Mouse (Mus musculus): ENCODE data around the gene Sdhaf2. TPM values are rescaled to one million over a fixed set of nuclear protein-coding genes. Genes with fewer than 3 reads are reported as not detected.

Sdhaf2 gene
- total RNA-seq (2014; rRNA removed) (23.3 and 29.6 TPM in 2 replicates), polyA plus RNA-seq (2012; rRNA removed) (14.2 and 15.7 TPM in 2 replicates)

GRCm38 (mm10) chr19:10525910-10526309 lies at the start of gene Sdhaf2:
Gene Sdhaf2 (minus strand): TSS chr19:10526142.
- Histone ChIP-seq H3K4me1 (ENCODE audit: control insufficient read depth, insufficient read depth, low read length) (peaks cover 6% of the 10 kb centered on the region; the same call in 1 of the 2 replicates), H3K9ac (ENCODE audit: low read depth, low read length) (peak within 1 kb of the TSS; percentile 99), H3K79me2 (ENCODE audit: control insufficient read depth, insufficient read depth, low read length) (peaks cover 20% of the 10 kb centered on the region), H3K4me3 (ENCODE audit: insufficient read depth, low read depth, low read length) (peak within 1 kb of the TSS; percentile 81), H3K27me3 (ENCODE audit: control insufficient read depth, insufficient read depth, low read length) (no peaks in the 10 kb centered on the region), H3K27ac (replicated peaks; ENCODE audit: insufficient read depth, low read depth, low read length) (peak within 1 kb of the TSS; percentile 99), H3K36me3 (ENCODE audit: control insufficient read depth, insufficient read depth, low read length) (peaks cover 20% of the 10 kb centered on the region)
- under 1% methylated on average over 11 of the region's 11 CpGs for WGBS
- TF ChIP-seq CTCF (IDR thresholded peaks at IDR 0.05; ENCODE audit: low read depth, low read length) = no peak
- no peak for TF ChIP-seq POLR2A (IDR thresholded peaks at IDR 0.05; ENCODE audit: extremely low read depth, insufficient read depth, low read length)
- DNase-seq (ENCODE audit: extremely low read depth, low read depth, low spot score) = peak; percentile 18

DNA sequence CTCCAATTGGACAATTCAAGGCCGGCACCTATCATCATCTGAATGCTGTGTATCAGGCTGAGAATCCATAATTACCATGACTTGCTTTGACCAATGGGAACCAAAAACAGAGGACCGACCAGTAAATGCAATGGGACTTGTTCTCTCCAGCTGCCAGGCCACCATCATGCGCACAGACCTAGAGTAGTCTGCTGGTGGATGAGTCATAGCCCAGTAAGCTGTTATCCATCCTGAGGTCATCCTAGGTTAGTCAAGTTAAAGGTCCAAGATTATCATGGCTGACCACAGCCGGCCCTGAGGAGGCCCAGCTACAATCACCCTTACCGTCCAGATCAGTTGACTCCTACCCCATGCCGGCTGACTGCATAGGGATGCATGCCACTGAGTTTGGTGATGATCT lies 43.7 kb upstream of the Sdhaf2 start:
- H3K9ac ChIP-seq (ENCODE audit: low read depth, low read length) = no peak overlapping the region
- H3K27ac ChIP-seq (replicated peaks; ENCODE audit: insufficient read depth, low read depth, low read length) = no peak overlapping the region
- no peaks in the 10 kb centered on the region for H3K27me3 ChIP-seq (ENCODE audit: control insufficient read depth, insufficient read depth, low read length)
- no peak overlapping the region for H3K4me3 ChIP-seq (ENCODE audit: insufficient read depth, low read depth, low read length)
- no peaks in the 10 kb centered on the region for H3K79me2 ChIP-seq (ENCODE audit: control insufficient read depth, insufficient read depth, low read length)
- TF ChIP-seq POLR2A (IDR thresholded peaks at IDR 0.05; ENCODE audit: extremely low read depth, insufficient read depth, low read length) (no peak), CTCF (IDR thresholded peaks at IDR 0.05; ENCODE audit: low read depth, low read length) (no peak)
- WGBS = 89% methylated on average over 6 of the region's 6 CpGs
- H3K36me3 ChIP-seq (ENCODE audit: control insufficient read depth, insufficient read depth, low read length) = peaks cover 3% of the 10 kb centered on the region; the same call in 1 of the 2 replicates
- H3K4me1 ChIP-seq (ENCODE audit: control insufficient read depth, insufficient read depth, low read length) = peaks cover 2% of the 10 kb centered on the region
- no peak for DNase-seq (ENCODE audit: extremely low read depth, low read depth, low spot score)

DNA sequence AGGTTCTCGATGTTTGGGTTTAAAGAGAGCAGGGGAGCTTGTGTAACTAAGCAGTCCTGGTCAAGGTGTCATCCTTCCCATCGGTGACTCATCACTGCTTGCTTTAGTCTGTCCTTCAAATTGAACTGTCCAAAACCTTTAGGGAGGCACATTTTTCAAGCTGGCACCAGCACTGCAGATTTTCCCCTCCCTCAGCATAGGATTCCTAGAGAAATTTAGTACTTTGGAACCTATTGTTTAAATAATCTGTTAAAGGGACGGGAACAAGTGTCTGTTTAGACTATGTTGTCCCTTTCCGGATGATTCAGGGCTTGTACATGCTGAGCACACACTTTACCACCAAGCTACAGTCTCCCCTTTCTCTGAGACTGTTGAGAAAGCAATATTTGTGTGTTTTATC lies 39.3 kb upstream of the Sdhaf2 start:
- H3K9ac ChIP-seq (ENCODE audit: low read depth, low read length) = no peak overlapping the region
- no peak for TF ChIP-seq POLR2A (IDR thresholded peaks at IDR 0.05; ENCODE audit: extremely low read depth, insufficient read depth, low read length)
- no peak for TF ChIP-seq CTCF (IDR thresholded peaks at IDR 0.05; ENCODE audit: low read depth, low read length)
- no peaks in the 10 kb centered on the region for H3K79me2 ChIP-seq (ENCODE audit: control insufficient read depth, insufficient read depth, low read length)
- no peaks in the 10 kb centered on the region for H3K27me3 ChIP-seq (ENCODE audit: control insufficient read depth, insufficient read depth, low read length)
- peaks cover 4% of the 10 kb centered on the region for H3K4me1 ChIP-seq (ENCODE audit: control insufficient read depth, insufficient read depth, low read length)
- 12% methylated on average over 4 of the region's 4 CpGs for WGBS
- 0 out of 2 replicates have a peak overlapping the region, but pooled peaks have one; percentile 44 for H3K27ac ChIP-seq (replicated peaks; ENCODE audit: insufficient read depth, low read depth, low read length)
- no peak overlapping the region for H3K4me3 ChIP-seq (ENCODE audit: insufficient read depth, low read depth, low read length)
- H3K36me3 ChIP-seq (ENCODE audit: control insufficient read depth, insufficient read depth, low read length) = no peaks in the 10 kb centered on the region
- no peak for DNase-seq (ENCODE audit: extremely low read depth, low read depth, low spot score)

- TF ChIP-seq CTCF (IDR thresholded peaks at IDR 0.05; ENCODE audit: low read depth, low read length) (no peak), POLR2A (IDR thresholded peaks at IDR 0.05; ENCODE audit: extremely low read depth, insufficient read depth, low read length) (no peak)
- WGBS = 85% methylated on average over 6 of the region's 6 CpGs
- H3K27ac ChIP-seq (replicated peaks; ENCODE audit: insufficient read depth, low read depth, low read length) = no peak overlapping the region
Measured at GRCm38 (mm10) chr19:10564278-10564677, 38.3 kb upstream of the Sdhaf2 start.

DNA sequence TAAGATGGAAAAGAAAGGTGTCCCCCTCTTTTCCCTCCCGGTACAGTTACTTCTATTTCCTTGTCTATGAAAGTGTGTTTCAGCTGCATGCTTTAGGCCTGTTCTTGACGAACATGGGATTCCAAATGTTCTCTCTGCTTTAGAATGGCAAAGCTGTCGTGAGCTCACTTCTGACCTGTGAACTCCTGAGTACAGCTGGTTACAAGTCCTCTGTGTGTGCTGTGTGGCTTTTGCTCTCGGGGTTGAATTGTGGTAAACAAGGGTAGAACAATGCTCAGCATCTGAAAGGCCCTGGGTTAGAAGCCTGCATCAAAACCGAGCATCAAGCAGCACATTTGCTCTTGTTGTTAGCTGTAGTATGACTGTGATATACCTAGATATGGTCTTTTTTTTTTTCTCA lies 36.4 kb upstream of the Sdhaf2 start:
- Histone ChIP-seq H3K4me3 (ENCODE audit: insufficient read depth, low read depth, low read length) (no peak overlapping the region), H3K4me1 (ENCODE audit: control insufficient read depth, insufficient read depth, low read length) (peaks cover 4% of the 10 kb centered on the region), H3K27me3 (ENCODE audit: control insufficient read depth, insufficient read depth, low read length) (no peaks in the 10 kb centered on the region), H3K79me2 (ENCODE audit: control insufficient read depth, insufficient read depth, low read length) (no peaks in the 10 kb centered on the region), H3K9ac (ENCODE audit: low read depth, low read length) (no peak overlapping the region), H3K27ac (replicated peaks; ENCODE audit: insufficient read depth, low read depth, low read length) (0 out of 2 replicates have a peak overlapping the region, but pooled peaks have one; percentile 32), H3K36me3 (ENCODE audit: control insufficient read depth, insufficient read depth, low read length) (no peaks in the 10 kb centered on the region)
- WGBS = 68% methylated on average over 5 of the region's 5 CpGs
- DNase-seq (ENCODE audit: extremely low read depth, low read depth, low spot score) = no peak
- TF ChIP-seq CTCF (IDR thresholded peaks at IDR 0.05; ENCODE audit: low read depth, low read length) (no peak), POLR2A (IDR thresholded peaks at IDR 0.05; ENCODE audit: extremely low read depth, insufficient read depth, low read length) (no peak)

More at GRCm38 (mm10) chr19:10564278-10564677, 38.3 kb upstream of the Sdhaf2 start:
- Histone ChIP-seq H3K9ac (ENCODE audit: low read depth, low read length) (no peak overlapping the region), H3K4me3 (ENCODE audit: insufficient read depth, low read depth, low read length) (no peak overlapping the region), H3K27me3 (ENCODE audit: control insufficient read depth, insufficient read depth, low read length) (no peaks in the 10 kb centered on the region), H3K4me1 (ENCODE audit: control insufficient read depth, insufficient read depth, low read length) (peaks cover 4% of the 10 kb centered on the region), H3K79me2 (ENCODE audit: control insufficient read depth, insufficient read depth, low read length) (no peaks in the 10 kb centered on the region), H3K36me3 (ENCODE audit: control insufficient read depth, insufficient read depth, low read length) (no peaks in the 10 kb centered on the region)
- DNase-seq (ENCODE audit: extremely low read depth, low read depth, low spot score) = no peak

DNA sequence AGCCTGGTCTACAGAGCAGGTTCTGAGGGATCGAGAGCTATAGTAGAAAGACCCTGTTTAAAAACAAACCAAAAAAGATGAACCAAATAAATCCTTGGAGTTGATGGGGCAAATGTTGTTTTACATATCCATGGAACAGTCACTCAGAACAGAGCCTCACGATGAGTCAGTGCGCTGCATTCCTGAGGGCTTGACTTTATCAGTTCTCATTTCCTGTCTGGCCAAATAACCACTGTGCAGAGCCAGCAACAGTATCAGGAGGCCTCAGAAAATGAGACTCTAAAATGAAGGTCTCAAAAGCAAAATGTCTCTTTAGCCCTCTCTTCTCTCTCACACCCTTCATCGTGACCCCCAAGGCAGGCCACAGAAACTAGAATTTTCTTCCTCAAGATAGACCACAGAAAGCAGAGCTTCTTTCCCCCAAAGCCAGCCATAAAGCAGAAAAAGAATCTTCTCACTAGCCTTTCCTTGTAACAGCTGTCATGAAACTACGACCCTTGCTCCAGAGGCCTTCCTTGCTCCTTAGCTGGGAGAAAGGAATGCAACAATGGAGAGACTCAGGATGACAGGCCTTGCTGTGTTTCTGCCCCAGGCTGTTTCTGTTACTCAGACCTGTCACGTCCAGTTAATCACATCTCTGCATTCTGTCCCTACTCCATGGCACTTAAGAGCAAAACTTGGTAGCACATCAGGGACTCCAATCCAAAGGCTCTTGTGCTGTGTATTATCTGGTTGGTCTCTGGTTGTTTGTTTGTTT lies 35.8 kb upstream of the Sdhaf2 start:
- Histone ChIP-seq H3K79me2 (ENCODE audit: control insufficient read depth, insufficient read depth, low read length) (no peaks in the 10 kb centered on the region), H3K4me1 (ENCODE audit: control insufficient read depth, insufficient read depth, low read length) (peaks cover 4% of the 10 kb centered on the region), H3K27me3 (ENCODE audit: control insufficient read depth, insufficient read depth, low read length) (no peaks in the 10 kb centered on the region), H3K27ac (replicated peaks; ENCODE audit: insufficient read depth, low read depth, low read length) (peak overlapping the region; percentile 37; the same call in 1 of the 2 replicates), H3K4me3 (ENCODE audit: insufficient read depth, low read depth, low read length) (no peak overlapping the region), H3K9ac (ENCODE audit: low read depth, low read length) (no peak overlapping the region), H3K36me3 (ENCODE audit: control insufficient read depth, insufficient read depth, low read length) (no peaks in the 10 kb centered on the region)
- 73% methylated on average over 6 of the region's 6 CpGs for WGBS
- TF ChIP-seq POLR2A (IDR thresholded peaks at IDR 0.05; ENCODE audit: extremely low read depth, insufficient read depth, low read length) (no peak), CTCF (IDR thresholded peaks at IDR 0.05; ENCODE audit: low read depth, low read length) (no peak)
- peak; percentile 33 for DNase-seq (ENCODE audit: extremely low read depth, low read depth, low spot score)

Measured in liver, adult 2 months (tissue).